ENCODE assay signal across 24 mouse cellular contexts in the genomic region with DNA sequence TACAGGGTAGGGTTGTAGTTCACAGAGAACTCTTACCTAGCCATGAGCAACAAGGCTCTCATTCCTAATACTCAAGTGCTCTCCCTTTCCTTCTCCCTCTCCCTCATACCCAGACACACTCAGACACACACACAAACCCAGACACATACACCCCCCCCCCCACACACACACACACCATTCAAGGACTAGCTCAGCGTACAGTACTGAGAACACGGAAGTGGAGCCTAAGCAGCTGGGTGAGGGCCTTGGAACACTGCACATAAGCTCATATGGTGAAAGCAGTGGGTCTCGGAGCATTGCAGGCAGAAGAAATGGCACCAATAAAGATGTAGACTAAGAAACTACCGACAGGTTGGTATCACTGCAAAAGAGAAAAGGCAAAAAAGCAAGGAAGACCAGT.
DNase-seq lines count a peak whose midpoint lies in the region; ATAC-seq and TF ChIP-seq lines count a peak whose summit lies in the region.
"Had no signal": no experiment of that assay in that cellular context is flagged by ENCODE, and none has a peak within 500 bp of the region (broad histone marks: within the 10 kb centered on the region; RNA-seq: fewer than 3 reads in every experiment).

No protein-coding gene starts in this region.

- peaks cover 2% of the 10 kb centered on the region; the same call in 1 of the 2 replicates for H3K4me1 ChIP-seq in lung, embryonic 14.5 days (ENCODE audit: insufficient read depth)
- H3K4me1 ChIP-seq in testis, adult 2 months (ENCODE audit: control insufficient read depth, insufficient read depth, low read length) = no peaks in the 10 kb centered on the region
- H3K4me1 ChIP-seq in midbrain, embryonic 16.5 days (ENCODE audit: control insufficient read depth, insufficient read depth, low read length) = peaks cover 32% of the 10 kb centered on the region
- H3K4me1 ChIP-seq in stomach, postnatal 0 days (replicated peaks; ENCODE audit: control insufficient read depth, insufficient read depth) = 0 out of 2 replicates have a peak, but pooled peaks cover 4% of the 10 kb centered on the region

- no peaks in the 10 kb centered on the region for H3K36me3 ChIP-seq in lung, embryonic 14.5 days (ENCODE audit: insufficient read depth)
- no peaks in the 10 kb centered on the region for H3K36me3 ChIP-seq in testis, adult 2 months (ENCODE audit: control insufficient read depth, insufficient read depth, low read length)
- no peaks in the 10 kb centered on the region for H3K36me3 ChIP-seq in midbrain, embryonic 16.5 days (ENCODE audit: control insufficient read depth, insufficient read depth, low read length)
- no peaks in the 10 kb centered on the region for H3K36me3 ChIP-seq in stomach, postnatal 0 days (ENCODE audit: control insufficient read depth, insufficient read depth, low read length)
- H3K36me3 ChIP-seq: embryonic facial prominence, embryonic 12.5 days; hindbrain, embryonic 13.5 days; liver, embryonic 12.5 days; neural tube, embryonic 15.5 days had no signal

- H3K27ac ChIP-seq in lung, embryonic 14.5 days (ENCODE audit: low read depth) = peak overlapping the region; percentile 8; the same call in 1 of the 2 replicates
- peak overlapping the region; percentile 45; the same call in 1 of the 2 replicates for H3K27ac ChIP-seq in testis, adult 2 months (ENCODE audit: control insufficient read depth, insufficient read depth, low read depth, low read length)
- H3K27ac ChIP-seq in midbrain, embryonic 16.5 days (ENCODE audit: low read length) = peak overlapping the region; percentile 13; the same call in 1 of the 2 replicates
- peak overlapping the region; percentile 69 for H3K27ac ChIP-seq in stomach, postnatal 0 days (replicated peaks)
- H3K27ac ChIP-seq: embryonic facial prominence, embryonic 12.5 days; hindbrain, embryonic 13.5 days; liver, embryonic 12.5 days; neural tube, embryonic 15.5 days had no signal

- H3K9me3 ChIP-seq in lung, embryonic 14.5 days (ENCODE audit: low read depth, low read length) = no peaks in the 10 kb centered on the region
- H3K9me3 ChIP-seq in midbrain, embryonic 16.5 days (replicated peaks; ENCODE audit: control insufficient read depth, low read length, poor library complexity, severe bottlenecking) = no peaks in the 10 kb centered on the region
- H3K9me3 ChIP-seq in stomach, postnatal 0 days (ENCODE audit: control insufficient read depth, low read length) = no peaks in the 10 kb centered on the region
- H3K9me3 ChIP-seq: embryonic facial prominence, embryonic 12.5 days; hindbrain, embryonic 13.5 days; limb, embryonic 12.5 days; liver, embryonic 12.5 days; neural tube, embryonic 15.5 days had no signal

- H3K4me2 ChIP-seq in lung, embryonic 14.5 days = no peak overlapping the region
- H3K4me2 ChIP-seq in midbrain, embryonic 16.5 days (ENCODE audit: low read length) = no peak overlapping the region
- H3K4me2 ChIP-seq in stomach, postnatal 0 days (replicated peaks; ENCODE audit: low read depth) = no peak overlapping the region
- H3K4me2 ChIP-seq: embryonic facial prominence, embryonic 12.5 days; heart, embryonic 11.5 days; hindbrain, embryonic 13.5 days; limb, embryonic 12.5 days; liver, embryonic 12.5 days; neural tube, embryonic 15.5 days had no signal

- TF ChIP-seq EP300 in stomach, postnatal 0 days (optimal IDR thresholded peaks at IDR 0.05) = no peak

- no peak overlapping the region for H3K4me3 ChIP-seq in lung, embryonic 14.5 days (ENCODE audit: low read depth, low read length)
- no peak overlapping the region for H3K4me3 ChIP-seq in testis, adult 2 months (ENCODE audit: control insufficient read depth, low read depth, low read length)
- H3K4me3 ChIP-seq in midbrain, embryonic 16.5 days (ENCODE audit: low read depth, low read length) = no peak overlapping the region
- H3K4me3 ChIP-seq in stomach, postnatal 0 days (ENCODE audit: low read depth, low read length) = no peak overlapping the region
- H3K4me3 ChIP-seq: embryonic facial prominence, embryonic 12.5 days; erythroblast, embryonic 14.5 days; hindbrain, embryonic 13.5 days; limb, embryonic 12.5 days; liver, embryonic 12.5 days; neural tube, embryonic 15.5 days had no signal

- 78% methylated on average over 4 of the region's 4 CpGs for WGBS in lung, embryonic 14.5 days
- 94% methylated on average over 4 of the region's 4 CpGs for WGBS in midbrain, embryonic 16.5 days
- 83% methylated on average over 4 of the region's 4 CpGs for WGBS in stomach, postnatal 0 days

- no peak for TF ChIP-seq POLR2A in testis, adult 2 months (IDR thresholded peaks at IDR 0.05; ENCODE audit: control insufficient read depth, low read depth, low read length)

- TF ChIP-seq CTCF in lung, embryonic 14.5 days (IDR thresholded peaks at IDR 0.05; ENCODE audit: low read depth) = no peak
- TF ChIP-seq CTCF in testis, adult 2 months (IDR thresholded peaks at IDR 0.05; ENCODE audit: control insufficient read depth, insufficient read depth, insufficient replicate concordance, low read depth, low read length) = no peak
- no peak for TF ChIP-seq CTCF in stomach, postnatal 0 days (IDR thresholded peaks at IDR 0.05; ENCODE audit: low read depth)

- H3K27me3 ChIP-seq in lung, embryonic 14.5 days (ENCODE audit: insufficient read depth, low read length) = no peaks in the 10 kb centered on the region
- H3K27me3 ChIP-seq in testis, adult 2 months (ENCODE audit: control insufficient read depth, insufficient read depth, low read length) = no peaks in the 10 kb centered on the region
- H3K27me3 ChIP-seq in midbrain, embryonic 16.5 days (ENCODE audit: control insufficient read depth, insufficient read depth, low read depth, low read length) = no peaks in the 10 kb centered on the region
- H3K27me3 ChIP-seq in stomach, postnatal 0 days (ENCODE audit: control insufficient read depth, insufficient read depth, low read length) = no peaks in the 10 kb centered on the region
- H3K27me3 ChIP-seq: embryonic facial prominence, embryonic 12.5 days; hindbrain, embryonic 13.5 days; limb, embryonic 12.5 days; liver, embryonic 12.5 days; neural tube, embryonic 15.5 days had no signal

- no peak for DNase-seq in lung, embryonic 14.5 days
- no peak for DNase-seq in lung, postnatal 10 days
- no peak for DNase-seq in testis, postnatal 10 days (ENCODE audit: low spot score)
- no peak for DNase-seq in stomach, postnatal 0 days (ENCODE audit: low spot score)
- DNase-seq in spleen, adult 12 weeks (ENCODE audit: low spot score) = no peak
- DNase-seq in adrenal gland, adult 8-10 months = no peak
- DNase-seq: cerebellum, adult 8-10 months; gastrocnemius, postnatal 36 days; heart, postnatal 10 days; kidney, adult 18-20 months; kidney, postnatal 14 days; lung, adult 2 months; right cerebral cortex, postnatal 25 days; thymus, adult 2 months had no signal

- H3K9ac ChIP-seq in lung, embryonic 14.5 days = no peak overlapping the region
- H3K9ac ChIP-seq in midbrain, embryonic 16.5 days (ENCODE audit: low read depth, low read length) = no peak overlapping the region
- H3K9ac ChIP-seq in stomach, postnatal 0 days (ENCODE audit: low read length) = no peak overlapping the region
- H3K9ac ChIP-seq: embryonic facial prominence, embryonic 12.5 days; hindbrain, embryonic 13.5 days; limb, embryonic 12.5 days; liver, embryonic 12.5 days; neural tube, embryonic 15.5 days had no signal

- ATAC-seq in lung, embryonic 14.5 days (ENCODE audit: insufficient read depth) = no peak
- no peak for ATAC-seq in midbrain, embryonic 16.5 days
- ATAC-seq in stomach, postnatal 0 days (ENCODE audit: low FRiP score, low TSS enrichment) = no peak
- ATAC-seq: forebrain, embryonic 14.5 days; liver, embryonic 12.5 days had no signal

Comparison
In these comparisons a context has a peak if more than half of its experiments do, and no peak if none do; other contexts are left out.
1. H3K27ac ChIP-seq: peak in every context shown above with its lines; median percentile 69 in stomach, postnatal 0 days; 45 in testis, adult 2 months; 13 in midbrain, embryonic 16.5 days; 8 in lung, embryonic 14.5 days.